Comparison of ENCODE assay signal across 29 mouse cellular contexts in the genomic region with DNA sequence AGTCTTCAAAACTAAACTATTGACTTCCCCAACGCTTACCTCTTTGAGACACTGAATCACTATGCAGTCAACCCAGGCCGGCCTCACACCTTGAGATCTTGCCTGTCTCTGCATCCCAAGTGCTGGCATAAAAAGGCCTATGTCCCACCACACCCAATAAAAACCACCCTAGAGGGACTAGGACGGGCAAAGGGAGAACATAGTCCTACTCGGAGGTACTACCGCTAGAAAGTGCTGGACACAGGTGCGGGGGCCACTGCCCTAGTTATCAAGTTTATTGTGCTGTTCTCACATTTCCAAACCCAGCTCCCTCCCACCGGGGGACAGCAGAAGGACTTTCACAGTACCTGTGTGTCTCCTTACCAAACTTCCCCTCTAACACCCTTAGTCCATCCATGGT. TPM values are rescaled to one million over a fixed set of nuclear protein-coding genes. Genes with fewer than 3 reads are reported as not detected.
DNase-seq lines count a peak whose midpoint lies in the region; ATAC-seq and TF ChIP-seq lines count a peak whose summit lies in the region.
"Had no signal": no experiment of that assay in that cellular context is flagged by ENCODE, and none has a peak within 500 bp of the region (broad histone marks: within the 10 kb centered on the region; RNA-seq: fewer than 3 reads in every experiment).

No protein-coding gene starts in this region.

- H3K36me3 ChIP-seq in kidney, embryonic 15.5 days, result peaks cover 51% of the 10 kb centered on the region
- H3K36me3 ChIP-seq in kidney, embryonic 14.5 days (ENCODE audit: control insufficient read depth, insufficient read depth, low read length), result peaks cover 49% of the 10 kb centered on the region
- H3K36me3 ChIP-seq in neural tube, embryonic 13.5 days, result peaks cover 50% of the 10 kb centered on the region
- H3K36me3 ChIP-seq in neural tube, embryonic 15.5 days, result peaks cover 38% of the 10 kb centered on the region

- intact Hi-C loops in heart, postnatal 25 days (cut with DNase I), result no loop called here

- H3K4me1 ChIP-seq in cerebellum, adult 2 months (ENCODE audit: control insufficient read depth, insufficient read depth, low read length), result peaks cover 16% of the 10 kb centered on the region
- H3K4me1 ChIP-seq in kidney, embryonic 15.5 days, result peaks cover 69% of the 10 kb centered on the region
- H3K4me1 ChIP-seq in kidney, embryonic 14.5 days (ENCODE audit: control insufficient read depth, insufficient read depth, low read length), result peaks cover 29% of the 10 kb centered on the region
- peaks cover 66% of the 10 kb centered on the region for H3K4me1 ChIP-seq in neural tube, embryonic 13.5 days (replicated peaks)
- peaks cover 66% of the 10 kb centered on the region for H3K4me1 ChIP-seq in neural tube, embryonic 15.5 days

- ATAC-seq in kidney, embryonic 15.5 days (replicated peaks; ENCODE audit: low FRiP score), result no peak
- ATAC-seq in kidney, embryonic 14.5 days (ENCODE audit: low FRiP score, low TSS enrichment), result no peak
- ATAC-seq in neural tube, embryonic 13.5 days (ENCODE audit: low read depth), result no peak
- no peak for ATAC-seq in neural tube, embryonic 15.5 days (ENCODE audit: low FRiP score)
- ATAC-seq: hindbrain, embryonic 16.5 days; intestine, embryonic 16.5 days had no signal

- H3K9me3 ChIP-seq in kidney, embryonic 15.5 days (replicated peaks), result no peaks in the 10 kb centered on the region
- H3K9me3 ChIP-seq in kidney, embryonic 14.5 days (ENCODE audit: control insufficient read depth, low read length), result no peaks in the 10 kb centered on the region
- no peaks in the 10 kb centered on the region for H3K9me3 ChIP-seq in neural tube, embryonic 13.5 days
- H3K9me3 ChIP-seq in neural tube, embryonic 15.5 days (replicated peaks), result no peaks in the 10 kb centered on the region
- H3K9me3 ChIP-seq: embryonic facial prominence, embryonic 15.5 days; G1E; heart, embryonic 15.5 days; limb, embryonic 13.5 days; liver, embryonic 15.5 days had no signal

- no peak for TF ChIP-seq CTCF in cerebellum, adult 2 months (IDR thresholded peaks at IDR 0.05; ENCODE audit: borderline replicate concordance, insufficient read depth, low read depth, low read length)

- no peak overlapping the region for H3K9ac ChIP-seq in kidney, embryonic 15.5 days
- H3K9ac ChIP-seq in kidney, embryonic 14.5 days (ENCODE audit: low read depth, low read length), result no peak overlapping the region
- H3K9ac ChIP-seq in neural tube, embryonic 13.5 days, result no peak overlapping the region
- H3K9ac ChIP-seq in neural tube, embryonic 15.5 days (replicated peaks), result no peak overlapping the region; the same call in 1 of the 2 replicates
- H3K9ac ChIP-seq: embryonic facial prominence, embryonic 15.5 days; heart, embryonic 15.5 days; limb, embryonic 13.5 days; liver, embryonic 15.5 days; lung, embryonic 14.5 days had no signal

- H3K27me3 ChIP-seq in cerebellum, adult 2 months (ENCODE audit: control insufficient read depth, insufficient read depth, low read length), result no peaks in the 10 kb centered on the region
- H3K27me3 ChIP-seq in kidney, embryonic 15.5 days, result no peaks in the 10 kb centered on the region
- H3K27me3 ChIP-seq in kidney, embryonic 14.5 days (ENCODE audit: control insufficient read depth, insufficient read depth, low read length), result no peaks in the 10 kb centered on the region
- H3K27me3 ChIP-seq in neural tube, embryonic 13.5 days, result no peaks in the 10 kb centered on the region
- no peaks in the 10 kb centered on the region for H3K27me3 ChIP-seq in neural tube, embryonic 15.5 days (replicated peaks)
- H3K27me3 ChIP-seq: CH12.LX; embryonic facial prominence, embryonic 15.5 days; heart, embryonic 15.5 days; limb, embryonic 13.5 days; liver, embryonic 15.5 days had no signal

- no peak overlapping the region for H3K27ac ChIP-seq in cerebellum, adult 2 months (ENCODE audit: insufficient read depth, low read length)
- 0 out of 2 replicates have a peak overlapping the region, but pooled peaks have one; percentile 22 for H3K27ac ChIP-seq in kidney, embryonic 15.5 days
- H3K27ac ChIP-seq in kidney, embryonic 14.5 days (ENCODE audit: low read depth, low read length), result no peak overlapping the region
- no peak overlapping the region for H3K27ac ChIP-seq in neural tube, embryonic 13.5 days (replicated peaks)
- H3K27ac ChIP-seq in neural tube, embryonic 15.5 days (replicated peaks), result no peak overlapping the region
- H3K27ac ChIP-seq: embryonic facial prominence, embryonic 15.5 days; heart, embryonic 15.5 days; layer of hippocampus, adult 2 months; left cerebral cortex, adult 2 months; limb, embryonic 13.5 days; liver, embryonic 15.5 days; stomach, postnatal 0 days had no signal

- H3K4me3 ChIP-seq in cerebellum, adult 2 months (replicated peaks; ENCODE audit: insufficient read depth, low read depth, low read length), result no peak overlapping the region
- H3K4me3 ChIP-seq in kidney, embryonic 15.5 days (replicated peaks), result no peak overlapping the region
- H3K4me3 ChIP-seq in kidney, embryonic 14.5 days (ENCODE audit: low read length), result no peak overlapping the region
- H3K4me3 ChIP-seq in neural tube, embryonic 13.5 days, result no peak overlapping the region
- H3K4me3 ChIP-seq in neural tube, embryonic 15.5 days (replicated peaks), result no peak overlapping the region
- H3K4me3 ChIP-seq: embryonic facial prominence, embryonic 15.5 days; heart, embryonic 15.5 days; layer of hippocampus, adult 2 months; left cerebral cortex, adult 2 months; limb, embryonic 13.5 days; liver, embryonic 15.5 days had no signal

- no peak overlapping the region for H3K4me2 ChIP-seq in kidney, embryonic 15.5 days
- no peak overlapping the region for H3K4me2 ChIP-seq in kidney, embryonic 14.5 days (replicated peaks; ENCODE audit: low read depth, low read length)
- 0 out of 2 replicates have a peak overlapping the region, but pooled peaks have one; percentile 95 for H3K4me2 ChIP-seq in neural tube, embryonic 13.5 days
- H3K4me2 ChIP-seq in neural tube, embryonic 15.5 days, result no peak overlapping the region; the same call in 1 of the 2 replicates
- H3K4me2 ChIP-seq: embryonic facial prominence, embryonic 15.5 days; heart, embryonic 15.5 days; limb, embryonic 13.5 days; liver, embryonic 15.5 days; lung, embryonic 14.5 days had no signal

- DNase-seq in cerebellum, adult 9-10 months, result peak; percentile 43
- no peak for DNase-seq in cerebellum, adult 2 months
- peak; percentile 90 for DNase-seq in heart, adult 11 months
- no peak for DNase-seq in heart, postnatal 25 days (ENCODE audit: low spot score)
- DNase-seq: adrenal gland, postnatal 10 days; cerebellum, postnatal 14 days; gastrocnemius, postnatal 10 days; heart, postnatal 36 days; kidney, postnatal 36 days; lung, embryonic 14.5 days; lung, postnatal 14 days; right cerebral cortex, postnatal 25 days; thymus, adult 18-20 months; thymus, postnatal 25 days had no signal

- 88% methylated on average over 7 of the region's 7 CpGs for WGBS in cerebellum, adult 2 months
- 91% methylated on average over 7 of the region's 7 CpGs for WGBS in kidney, embryonic 15.5 days
- WGBS in kidney, embryonic 14.5 days, result 88% methylated on average over 7 of the region's 7 CpGs
- WGBS in neural tube, embryonic 13.5 days, result 90% methylated on average over 7 of the region's 7 CpGs
- WGBS in neural tube, embryonic 15.5 days, result 93% methylated on average over 7 of the region's 7 CpGs

- TF ChIP-seq POLR2A in cerebellum, adult 2 months (IDR thresholded peaks at IDR 0.05; ENCODE audit: borderline replicate concordance, insufficient read depth, low read length), result no peak

RNA-seq across cellular contexts. Expression of a gene that starts 3.0 kb away (rescaled TPM):
- polyA plus RNA-seq in cerebellum, adult 2 months (2012; rRNA removed), result 47.0 and 48.2 TPM in 2 replicates
- total RNA-seq in heart, postnatal 25 days (2021), result 10 to 100 TPM; 11.1 to 13.4 TPM
- polyA plus RNA-seq in kidney, embryonic 15.5 days (2015; fragmentation: Nextera tagmentation; extraction: Ambion mirVana), result 25.9 and 33.2 TPM in 2 replicates
- polyA plus RNA-seq in kidney, embryonic 14.5 days (2014; fragmentation: Nextera tagmentation; extraction: Ambion mirVana), result 41.6 and 54.8 TPM in 2 replicates
- 38.1 and 39.7 TPM in 2 replicates for polyA plus RNA-seq in neural tube, embryonic 13.5 days (2015; fragmentation: Nextera tagmentation; extraction: Ambion mirVana)
- 38.2 and 42.3 TPM in 2 replicates for polyA plus RNA-seq in neural tube, embryonic 15.5 days (2015; fragmentation: Nextera tagmentation; extraction: Ambion mirVana)

RNA-seq across cellular contexts. Expression of a gene that starts 5.8 kb away (rescaled TPM):
- 38.9 and 41.9 TPM in 2 replicates for polyA plus RNA-seq in cerebellum, adult 2 months (2012; rRNA removed)
- total RNA-seq in heart, postnatal 25 days (2021), result 10 to 100 TPM; 20.6 to 29.3 TPM
- polyA plus RNA-seq in kidney, embryonic 15.5 days (2015; fragmentation: Nextera tagmentation; extraction: Ambion mirVana), result 9.2 and 10.4 TPM in 2 replicates
- polyA plus RNA-seq in kidney, embryonic 14.5 days (2014; fragmentation: Nextera tagmentation; extraction: Ambion mirVana), result 11.8 and 16.4 TPM in 2 replicates
- polyA plus RNA-seq in neural tube, embryonic 13.5 days (2015; fragmentation: Nextera tagmentation; extraction: Ambion mirVana), result 9.9 and 12.3 TPM in 2 replicates
- polyA plus RNA-seq in neural tube, embryonic 15.5 days (2015; fragmentation: Nextera tagmentation; extraction: Ambion mirVana), result 10.0 and 12.7 TPM in 2 replicates

RNA-seq across cellular contexts. Expression of a gene that starts 5.9 kb away (rescaled TPM):
- polyA plus RNA-seq in cerebellum, adult 2 months (2012; rRNA removed), result 11.2 and 12.4 TPM in 2 replicates
- total RNA-seq in heart, postnatal 25 days (2021), result under 1 TPM; 0.57 to 0.89 TPM
- polyA plus RNA-seq in kidney, embryonic 15.5 days (2015; fragmentation: Nextera tagmentation; extraction: Ambion mirVana), result 26.6 and 31.8 TPM in 2 replicates
- 21.8 and 27.4 TPM in 2 replicates for polyA plus RNA-seq in kidney, embryonic 14.5 days (2014; fragmentation: Nextera tagmentation; extraction: Ambion mirVana)
- polyA plus RNA-seq in neural tube, embryonic 13.5 days (2015; fragmentation: Nextera tagmentation; extraction: Ambion mirVana), result 10.4 and 12.4 TPM in 2 replicates
- polyA plus RNA-seq in neural tube, embryonic 15.5 days (2015; fragmentation: Nextera tagmentation; extraction: Ambion mirVana), result 14.9 and 17.0 TPM in 2 replicates

RNA-seq across cellular contexts. Expression of a gene that starts 36.1 kb away (rescaled TPM):
- 465 and 497 TPM in 2 replicates for polyA plus RNA-seq in cerebellum, adult 2 months (2012; rRNA removed)
- 100 to 1,000 TPM; 282 to 288 TPM for total RNA-seq in heart, postnatal 25 days (2021)
- 111 and 126 TPM in 2 replicates for polyA plus RNA-seq in kidney, embryonic 15.5 days (2015; fragmentation: Nextera tagmentation; extraction: Ambion mirVana)
- 104 and 121 TPM in 2 replicates for polyA plus RNA-seq in kidney, embryonic 14.5 days (2014; fragmentation: Nextera tagmentation; extraction: Ambion mirVana)
- polyA plus RNA-seq in neural tube, embryonic 13.5 days (2015; fragmentation: Nextera tagmentation; extraction: Ambion mirVana), result 76.8 and 86.9 TPM in 2 replicates
- polyA plus RNA-seq in neural tube, embryonic 15.5 days (2015; fragmentation: Nextera tagmentation; extraction: Ambion mirVana), result 110 and 134 TPM in 2 replicates

RNA-seq across cellular contexts. Expression of a gene that starts 40.3 kb away (rescaled TPM):
- polyA plus RNA-seq in cerebellum, adult 2 months (2012; rRNA removed), result 59.1 and 60.7 TPM in 2 replicates
- under 1 TPM; 0.98 to 0.99 TPM for total RNA-seq in heart, postnatal 25 days (2021)
- polyA plus RNA-seq in kidney, embryonic 15.5 days (2015; fragmentation: Nextera tagmentation; extraction: Ambion mirVana), result 1.8 and 2.1 TPM in 2 replicates
- polyA plus RNA-seq in kidney, embryonic 14.5 days (2014; fragmentation: Nextera tagmentation; extraction: Ambion mirVana), result 0.56 and 1.1 TPM in 2 replicates
- polyA plus RNA-seq in neural tube, embryonic 13.5 days (2015; fragmentation: Nextera tagmentation; extraction: Ambion mirVana), result 23.4 and 25.4 TPM in 2 replicates
- polyA plus RNA-seq in neural tube, embryonic 15.5 days (2015; fragmentation: Nextera tagmentation; extraction: Ambion mirVana), result 32.7 and 41.3 TPM in 2 replicates

Comparison
In these comparisons a context has a peak if more than half of its experiments do, and no peak if none do; other contexts are left out.
1. DNase-seq: peak in cerebellum, adult 9-10 months (single experiment) and heart, adult 11 months (single experiment); none in cerebellum, adult 2 months (0 of 2) and heart, postnatal 25 days (single experiment).